Mouse (Mus musculus) lung, postnatal 0 days (tissue): ENCODE measurements at regions not wholly inside any gene's neighbourhood (a gene's known extent, or its start where the extent isn't known, plus 50 kb on each side); places are given as distances from the start of the nearest gene placed in this dataset.

Experiments used
- CTCF ChIP-seq: IDR thresholded peaks from 2 replicates; pipeline ENCODE4 v1.5.1; 2016; ENCODE audit warnings: antibody characterized with exemption, mild to moderate bottlenecking
- EP300 ChIP-seq: IDR thresholded peaks from 2 replicates; pipeline ENCODE4 v1.6.1; 2016; ENCODE audit warnings: antibody characterized with exemption, mild to moderate bottlenecking, control low read depth

GRCm38 (mm10) chr1:137901211-137901610 lies 274.3 kb downstream of the Ptprc start:
- no peak for TF ChIP-seq CTCF
- no peak for TF ChIP-seq EP300
